Mouse (Mus musculus): ENCODE results near the gene Ntrk2. TPM values are rescaled to one million over a fixed set of nuclear protein-coding genes. Genes with fewer than 3 reads are reported as not detected.

The Ntrk2 gene
- polyA plus RNA-seq (2015; fragmentation: Nextera tagmentation; extraction: Ambion mirVana), result 115 and 127 TPM in 2 replicates

DNA sequence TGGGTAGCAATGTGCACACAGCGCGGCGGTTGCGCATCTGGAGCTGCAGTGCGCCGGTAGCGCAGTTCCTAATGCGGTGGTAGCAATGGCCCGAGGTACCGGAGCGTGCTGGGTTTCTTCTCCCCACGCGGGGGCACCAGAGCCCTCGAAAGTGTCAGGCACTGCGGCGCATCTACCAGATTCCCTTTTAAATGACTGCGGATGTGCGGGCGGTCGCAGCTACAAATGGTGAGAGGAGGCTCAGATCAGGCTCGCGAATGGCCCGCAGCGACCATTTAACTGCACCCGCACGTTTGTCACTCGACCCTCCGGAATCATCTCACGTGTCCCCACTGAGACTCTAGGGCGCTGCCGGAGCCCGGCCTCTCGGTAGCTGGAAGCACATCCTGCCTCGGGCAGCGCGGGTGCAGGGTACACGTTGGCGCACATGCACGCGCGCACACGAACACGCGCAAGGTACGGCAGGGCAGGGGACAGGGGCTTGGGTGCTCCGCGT is at the start of gene Ntrk2:
Gene Ntrk2, plus strand, starts transcription at position 173 of the 496 bp plus-strand sequence.
- Histone ChIP-seq H3K4me2 (peak within 1 kb of the TSS; percentile 80), H3K27ac (replicated peaks) (peak within 1 kb of the TSS; percentile 94), H3K4me3 (peak within 1 kb of the TSS; percentile 77), H3K27me3 (no peaks in the 10 kb centered on the region), H3K4me1 (replicated peaks) (peaks cover 25% of the 10 kb centered on the region), H3K9ac (peak within 1 kb of the TSS; percentile 99), H3K9me3 (no peaks in the 10 kb centered on the region), H3K36me3 (no peaks in the 10 kb centered on the region)
- peak; percentile 87 for ATAC-seq (ENCODE audit: low FRiP score, low read depth)
- WGBS, result under 1% methylated on average over 47 of the region's 47 CpGs

DNA sequence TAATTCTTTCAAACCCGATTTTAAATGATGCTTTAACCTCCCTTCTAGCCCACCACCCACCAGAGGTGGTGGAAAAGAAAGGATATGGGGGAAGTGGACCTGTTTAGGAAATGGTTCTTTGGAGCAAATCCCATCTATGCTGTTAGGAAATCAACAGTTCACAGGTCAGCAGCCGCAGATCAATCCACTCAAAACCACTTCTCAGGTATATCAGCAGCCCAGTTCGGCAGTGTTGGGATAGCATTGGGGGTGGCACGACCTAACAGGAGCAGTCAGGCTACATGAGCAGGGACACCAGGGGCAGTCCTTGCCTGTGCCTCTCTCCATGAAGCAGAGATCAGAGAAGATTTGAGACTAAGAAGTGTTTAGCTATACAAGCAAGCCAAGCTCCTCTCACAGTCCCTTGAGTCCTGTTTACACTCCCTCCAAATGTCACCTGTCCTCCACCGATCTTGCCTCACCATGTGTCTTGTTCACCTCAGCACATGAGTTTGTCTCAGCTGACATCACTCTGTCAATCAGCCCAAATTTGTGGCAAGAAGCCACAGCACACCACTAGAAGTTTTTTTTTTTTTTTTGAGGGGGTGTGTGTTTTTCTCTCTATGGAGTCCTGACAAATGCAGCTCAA is 45.3 kb upstream of the Ntrk2 start:
- no peak overlapping the region for H3K4me2 ChIP-seq
- ATAC-seq (ENCODE audit: low FRiP score, low read depth), result no peak
- H3K9me3 ChIP-seq, result no peaks in the 10 kb centered on the region
- H3K27me3 ChIP-seq, result no peaks in the 10 kb centered on the region
- no peak overlapping the region for H3K27ac ChIP-seq (replicated peaks)
- WGBS, result 87% methylated on average over 5 of the region's 5 CpGs
- no peaks in the 10 kb centered on the region for H3K4me1 ChIP-seq (replicated peaks)
- H3K36me3 ChIP-seq, result no peaks in the 10 kb centered on the region
- no peak overlapping the region for H3K4me3 ChIP-seq
- no peak overlapping the region for H3K9ac ChIP-seq

DNA sequence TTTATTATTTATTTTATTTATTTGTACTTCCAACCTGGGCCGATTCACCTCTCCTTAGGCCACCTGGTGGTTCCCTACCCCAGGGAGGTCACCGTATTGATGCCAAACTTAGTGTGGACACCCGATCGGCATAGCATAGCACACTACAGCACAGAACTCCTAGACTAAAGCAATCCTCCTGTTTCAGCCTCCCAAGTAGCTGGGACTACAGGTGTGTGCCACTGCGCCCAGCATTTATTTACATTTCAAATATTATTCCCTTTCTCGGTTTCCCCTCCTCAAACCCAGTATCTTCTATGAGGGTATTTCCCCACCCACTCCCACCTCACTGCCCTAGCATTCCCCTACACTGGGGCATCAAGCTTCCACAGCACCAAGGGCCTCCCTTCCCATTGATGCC is 38.1 kb upstream of the Ntrk2 start:
- no peak for ATAC-seq (ENCODE audit: low FRiP score, low read depth)
- Histone ChIP-seq H3K27me3 (no peaks in the 10 kb centered on the region), H3K4me3 (no peak overlapping the region), H3K36me3 (no peaks in the 10 kb centered on the region), H3K27ac (replicated peaks) (no peak overlapping the region), H3K9ac (no peak overlapping the region), H3K9me3 (no peaks in the 10 kb centered on the region), H3K4me1 (replicated peaks) (no peaks in the 10 kb centered on the region), H3K4me2 (no peak overlapping the region)
- WGBS, result 97% methylated on average over 6 of the region's 6 CpGs

DNA sequence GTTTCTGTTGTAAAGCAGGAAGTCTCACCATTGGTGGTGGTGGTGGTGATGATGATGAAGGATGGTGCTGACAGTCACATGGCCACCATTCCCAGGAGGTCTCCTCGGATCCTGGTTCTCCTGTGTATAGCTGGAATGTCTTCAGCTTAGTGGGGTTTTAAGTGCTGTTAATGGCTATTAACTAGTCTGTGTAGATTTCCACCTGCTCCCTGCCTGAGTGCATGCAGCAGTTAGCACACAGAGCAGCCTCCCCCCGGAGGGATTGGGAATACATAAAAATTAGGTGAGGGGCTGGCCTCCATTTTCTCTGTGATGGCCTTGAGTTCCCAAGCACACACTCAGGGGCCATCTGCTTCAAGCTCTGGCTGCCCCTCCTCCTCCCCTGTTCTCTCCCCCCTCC is 36.9 kb upstream of the Ntrk2 start:
- Histone ChIP-seq H3K36me3 (no peaks in the 10 kb centered on the region), H3K27me3 (no peaks in the 10 kb centered on the region), H3K4me2 (no peak overlapping the region), H3K4me1 (replicated peaks) (no peaks in the 10 kb centered on the region), H3K9me3 (no peaks in the 10 kb centered on the region), H3K27ac (replicated peaks) (no peak overlapping the region), H3K4me3 (no peak overlapping the region), H3K9ac (no peak overlapping the region)
- ATAC-seq (ENCODE audit: low FRiP score, low read depth), result no peak
- WGBS, result 45% methylated on average over 2 of the region's 2 CpGs

DNA sequence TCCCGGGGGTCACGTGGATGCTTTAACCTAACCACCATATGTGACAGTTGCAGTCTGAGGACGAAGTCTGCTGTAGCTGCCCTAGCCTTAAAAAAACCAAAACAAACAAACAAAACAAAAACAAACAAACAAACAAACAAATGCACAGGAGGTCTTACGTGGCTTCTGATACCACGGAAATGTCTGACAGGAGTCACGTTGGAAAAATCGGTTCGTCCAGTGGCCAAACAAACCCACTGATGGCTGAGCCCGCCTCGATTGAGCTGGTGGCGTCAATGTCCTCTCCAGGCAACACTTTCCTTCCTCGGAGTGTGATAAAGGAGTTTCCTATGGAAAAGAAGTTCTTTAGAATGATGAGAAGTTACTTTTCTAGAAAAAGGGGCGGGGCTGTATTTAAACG is 27.1 kb upstream of the Ntrk2 start:
- ATAC-seq (ENCODE audit: low FRiP score, low read depth), result no peak
- Histone ChIP-seq H3K27ac (replicated peaks) (no peak overlapping the region), H3K9ac (no peak overlapping the region), H3K27me3 (no peaks in the 10 kb centered on the region), H3K4me2 (no peak overlapping the region), H3K9me3 (no peaks in the 10 kb centered on the region), H3K4me1 (replicated peaks) (no peaks in the 10 kb centered on the region), H3K36me3 (no peaks in the 10 kb centered on the region), H3K4me3 (no peak overlapping the region)
- 94% methylated on average over 14 of the region's 14 CpGs for WGBS

- Histone ChIP-seq H3K4me1 (replicated peaks) (no peaks in the 10 kb centered on the region), H3K4me3 (no peak overlapping the region), H3K27ac (replicated peaks) (no peak overlapping the region), H3K4me2 (no peak overlapping the region), H3K27me3 (no peaks in the 10 kb centered on the region), H3K36me3 (no peaks in the 10 kb centered on the region), H3K9ac (no peak overlapping the region), H3K9me3 (no peaks in the 10 kb centered on the region)
- no peak for ATAC-seq (ENCODE audit: low FRiP score, low read depth)
- WGBS, result 13% methylated on average over 3 of the region's 3 CpGs
Measured at GRCm38 (mm10) chr13:58786476-58786875, 19.9 kb upstream of the Ntrk2 start.

GRCm38 (mm10) chr13:58790741-58791140 is 15.6 kb upstream of the Ntrk2 start:
- H3K4me3 ChIP-seq, result no peak overlapping the region
- no peak overlapping the region for H3K9ac ChIP-seq
- H3K27ac ChIP-seq (replicated peaks), result no peak overlapping the region
- 89% methylated on average over 7 of the region's 7 CpGs for WGBS
- ATAC-seq (ENCODE audit: low FRiP score, low read depth), result no peak
- no peaks in the 10 kb centered on the region for H3K36me3 ChIP-seq
- H3K27me3 ChIP-seq, result no peaks in the 10 kb centered on the region
- H3K4me1 ChIP-seq (replicated peaks), result no peaks in the 10 kb centered on the region
- H3K4me2 ChIP-seq, result no peak overlapping the region
- no peaks in the 10 kb centered on the region for H3K9me3 ChIP-seq

DNA sequence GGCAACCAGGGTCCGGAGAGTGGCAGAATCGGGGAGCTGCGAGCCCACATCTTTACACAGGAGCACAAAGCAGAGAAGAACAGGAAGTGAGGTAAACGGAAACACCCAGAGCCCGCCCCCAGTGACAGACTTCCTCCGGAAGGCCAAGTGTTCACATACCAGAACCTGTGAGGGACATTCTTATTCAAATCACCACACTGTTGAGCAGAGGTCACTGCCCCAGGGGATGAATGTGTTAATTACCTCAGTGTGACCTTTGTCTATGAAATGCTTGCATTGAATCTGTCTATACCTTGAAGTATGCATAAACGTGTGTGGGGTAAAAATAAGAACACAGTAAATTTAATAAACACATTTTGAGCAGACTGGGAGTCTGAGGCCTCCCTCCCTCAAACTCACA is 9.0 kb upstream of the Ntrk2 start:
- H3K27me3 ChIP-seq, result no peaks in the 10 kb centered on the region
- no peaks in the 10 kb centered on the region for H3K9me3 ChIP-seq
- no peaks in the 10 kb centered on the region for H3K36me3 ChIP-seq
- H3K4me3 ChIP-seq, result no peak overlapping the region
- ATAC-seq (ENCODE audit: low FRiP score, low read depth), result no peak
- no peak overlapping the region for H3K4me2 ChIP-seq
- no peak overlapping the region for H3K27ac ChIP-seq (replicated peaks)
- H3K4me1 ChIP-seq (replicated peaks), result no peaks in the 10 kb centered on the region
- H3K9ac ChIP-seq, result no peak overlapping the region
- 92% methylated on average over 7 of the region's 7 CpGs for WGBS

DNA sequence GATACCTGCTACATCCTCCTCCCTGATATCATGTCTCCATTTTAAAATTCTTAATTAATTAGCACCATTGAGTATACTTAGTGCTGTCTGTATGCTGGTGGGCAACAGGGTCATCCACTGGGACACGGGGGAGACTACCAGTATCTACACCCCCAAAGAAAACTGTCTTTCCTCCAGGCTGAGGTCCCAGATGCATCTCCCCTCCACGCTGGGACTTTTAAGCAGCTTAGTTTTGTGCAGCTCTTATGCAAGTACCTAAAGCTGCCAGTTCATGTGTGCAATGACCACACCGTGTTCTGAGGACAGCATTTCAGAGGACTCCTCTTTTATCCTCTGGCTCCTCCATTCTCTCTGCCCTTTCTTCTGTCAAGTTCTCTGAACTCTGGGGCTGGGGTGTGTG is 5.1 kb upstream of the Ntrk2 start:
- H3K9me3 ChIP-seq, result no peaks in the 10 kb centered on the region
- H3K27me3 ChIP-seq, result no peaks in the 10 kb centered on the region
- 93% methylated on average over 3 of the region's 3 CpGs for WGBS
- no peaks in the 10 kb centered on the region for H3K36me3 ChIP-seq
- no peak overlapping the region for H3K4me3 ChIP-seq
- no peak overlapping the region for H3K27ac ChIP-seq (replicated peaks)
- H3K4me1 ChIP-seq (replicated peaks), result peaks cover 7% of the 10 kb centered on the region; the same call in 1 of the 2 replicates
- no peak overlapping the region for H3K4me2 ChIP-seq
- H3K9ac ChIP-seq, result no peak overlapping the region
- no peak for ATAC-seq (ENCODE audit: low FRiP score, low read depth)

- Histone ChIP-seq H3K4me2 (no peak overlapping the region), H3K9me3 (no peaks in the 10 kb centered on the region), H3K27ac (replicated peaks) (no peak overlapping the region), H3K36me3 (no peaks in the 10 kb centered on the region), H3K4me1 (replicated peaks) (peaks cover 11% of the 10 kb centered on the region), H3K27me3 (no peaks in the 10 kb centered on the region), H3K4me3 (no peak overlapping the region), H3K9ac (no peak overlapping the region)
- ATAC-seq (ENCODE audit: low FRiP score, low read depth), result no peak
- WGBS, result 23% methylated on average over 1 of the region's 1 CpGs
Measured at GRCm38 (mm10) chr13:58803882-58804281, 2.5 kb upstream of the Ntrk2 start.

- H3K36me3 ChIP-seq, result no peaks in the 10 kb centered on the region
- peak overlapping the region; percentile 80 for H3K4me2 ChIP-seq
- no peaks in the 10 kb centered on the region for H3K9me3 ChIP-seq
- 82% methylated on average over 11 of the region's 11 CpGs for WGBS
- H3K27me3 ChIP-seq, result no peaks in the 10 kb centered on the region
- no peak for ATAC-seq (ENCODE audit: low FRiP score, low read depth)
- H3K9ac ChIP-seq, result no peak overlapping the region
- H3K4me3 ChIP-seq, result peak overlapping the region; percentile 77; the same call in 1 of the 2 replicates
- peaks cover 18% of the 10 kb centered on the region for H3K4me1 ChIP-seq (replicated peaks)
- H3K27ac ChIP-seq (replicated peaks), result peak overlapping the region; percentile 94
Measured at GRCm38 (mm10) chr13:58805833-58806232, 536 bp upstream of the Ntrk2 start.

DNA sequence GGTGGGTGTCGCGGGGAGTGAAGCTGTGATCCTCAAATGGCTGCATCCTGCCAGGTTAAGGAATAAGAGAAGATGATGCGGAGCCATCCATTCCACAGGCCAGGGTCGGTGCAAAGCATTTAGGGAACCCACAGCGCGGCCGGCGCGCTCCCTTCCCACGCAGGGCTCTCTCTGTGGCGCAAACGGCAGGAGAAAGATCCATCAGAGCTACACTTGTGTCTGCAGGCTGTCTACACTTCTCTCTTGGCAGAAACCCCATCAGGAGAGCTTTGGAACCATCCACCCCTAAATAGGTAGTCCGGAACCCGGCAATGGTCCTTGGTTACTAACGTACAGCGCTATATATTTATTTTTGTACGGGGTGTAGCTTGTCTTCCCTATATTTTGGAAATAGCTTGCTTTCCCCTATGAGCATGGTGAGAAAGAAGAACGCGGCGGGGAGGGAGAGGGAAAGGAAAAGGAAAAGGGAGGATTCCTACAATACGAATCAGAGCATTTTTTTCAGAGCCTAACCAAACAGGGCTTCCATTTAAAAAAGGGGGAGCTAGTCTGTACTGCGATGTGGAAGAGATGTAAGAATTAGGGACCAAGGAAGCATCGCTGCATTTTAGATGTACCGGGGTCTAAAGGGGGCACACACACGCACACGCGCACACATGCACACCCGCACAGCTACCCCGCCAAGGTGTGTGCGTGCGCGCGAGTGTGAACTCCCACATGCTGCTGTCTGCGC is 693 bp downstream of the Ntrk2 start:
- peak overlapping the region; percentile 80 for H3K4me2 ChIP-seq
- peak overlapping the region; percentile 77 for H3K4me3 ChIP-seq
- no peaks in the 10 kb centered on the region for H3K36me3 ChIP-seq
- peak; percentile 44 for ATAC-seq (ENCODE audit: low FRiP score, low read depth)
- H3K27ac ChIP-seq (replicated peaks), result peak overlapping the region; percentile 94
- no peaks in the 10 kb centered on the region for H3K9me3 ChIP-seq
- H3K27me3 ChIP-seq, result no peaks in the 10 kb centered on the region
- peak overlapping the region; percentile 99 for H3K9ac ChIP-seq
- WGBS, result under 1% methylated on average over 34 of the region's 34 CpGs
- H3K4me1 ChIP-seq (replicated peaks), result peaks cover 31% of the 10 kb centered on the region
